Mouse (Mus musculus) left cerebral cortex, adult 2 months (tissue): ENCODE measurements around the gene Rnf111. TPM values are rescaled to one million over a fixed set of nuclear protein-coding genes. Genes with fewer than 3 reads are reported as not detected.

ENCODE experiments used
- DNase-seq, 2 experiments: peaks; one replicate each; pipeline ENCODE4 v3.0.0; 2021 to 2022; ENCODE audit warnings: low spot score in 2 of 2, mixed read lengths in 1 of 2; ENCODE audit errors: extremely low spot score in 1 of 2
- H3K27ac ChIP-seq: fragments of 200-600 bp; 2 replicates; pipeline ENCODE4 v1.8.1; 2022
- H3K4me3 ChIP-seq: fragments of 200-600 bp; 2 replicates; pipeline ENCODE4 v1.8.1; 2022
- CTCF ChIP-seq: fragments of 200-600 bp; IDR thresholded peaks from 2 replicates; pipeline ENCODE4 v1.8.1; 2022; ENCODE audit warnings: antibody characterized with exemption, mild to moderate bottlenecking, moderate library complexity
- intact Hi-C: fragments of 180-260 bp; cut with DNase I; formaldehyde crosslinking; loops from one replicate; pipeline ENCODE4 v1.15.1; 2025
- total RNA-seq, 2 experiments: library from RNA; stranded (reverse); gene quantifications; 2 replicates each; pipeline ENCODE4 v1.2.3; 2021

Gene Rnf111
- total RNA-seq, 2 experiments from 2014 or later = 40.4 to 46.2 TPM

DNA sequence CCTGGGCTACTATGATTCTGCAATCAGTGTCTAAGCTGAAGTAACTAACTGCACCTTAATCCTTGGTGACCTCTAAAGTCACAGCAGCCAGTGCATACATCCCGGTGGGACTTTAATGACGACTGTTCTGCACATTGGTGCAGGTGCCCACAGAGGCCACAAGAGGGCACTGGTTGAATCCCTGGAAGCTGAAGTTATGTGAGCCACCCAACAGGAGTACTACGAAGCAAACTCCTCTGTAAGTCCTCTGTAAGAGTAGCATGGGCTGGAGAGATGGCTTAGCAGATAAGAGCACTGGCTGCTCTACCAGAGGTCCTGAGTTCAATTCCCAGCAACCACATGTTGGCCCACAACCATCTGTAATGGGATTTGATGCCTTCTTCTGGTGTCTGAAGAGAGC, 87.1 kb downstream of the Rnf111 start:
- intact Hi-C loops = loop anchor here (10.0 kb wide), 1 partner anchor 658 kb away; no protein-coding TSS in a partner anchor
- no peak for DNase-seq
- TF ChIP-seq CTCF = peak; percentile 40
- Histone ChIP-seq H3K27ac (no peak overlapping the region), H3K4me3 (no peak overlapping the region)

DNA sequence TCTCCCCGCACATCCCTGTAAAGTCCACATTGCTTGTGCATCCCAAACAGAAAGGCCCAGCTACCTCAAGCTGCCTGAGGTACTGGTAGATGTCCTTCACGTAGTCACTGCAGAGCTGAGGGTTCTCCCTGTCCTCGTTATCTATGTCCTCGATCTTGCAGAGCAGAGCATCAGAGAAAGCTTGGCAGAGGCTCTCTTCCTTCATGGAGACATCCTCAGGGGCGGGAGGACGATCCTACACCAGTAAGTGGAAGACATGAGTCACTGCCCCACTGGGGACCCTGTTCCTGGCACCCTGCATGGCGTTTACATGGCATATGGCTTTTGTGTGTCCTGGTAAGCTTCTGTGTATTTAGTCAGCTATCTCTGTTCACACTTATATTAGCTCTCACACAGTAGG, 90.5 kb downstream of the Rnf111 start:
- Histone ChIP-seq H3K4me3 (no peak overlapping the region), H3K27ac (no peak overlapping the region)
- TF ChIP-seq CTCF = no peak
- no peak for DNase-seq
- intact Hi-C loops = loop anchor here (10.0 kb wide), 1 partner anchor 662 kb away; no protein-coding TSS in a partner anchor

DNA sequence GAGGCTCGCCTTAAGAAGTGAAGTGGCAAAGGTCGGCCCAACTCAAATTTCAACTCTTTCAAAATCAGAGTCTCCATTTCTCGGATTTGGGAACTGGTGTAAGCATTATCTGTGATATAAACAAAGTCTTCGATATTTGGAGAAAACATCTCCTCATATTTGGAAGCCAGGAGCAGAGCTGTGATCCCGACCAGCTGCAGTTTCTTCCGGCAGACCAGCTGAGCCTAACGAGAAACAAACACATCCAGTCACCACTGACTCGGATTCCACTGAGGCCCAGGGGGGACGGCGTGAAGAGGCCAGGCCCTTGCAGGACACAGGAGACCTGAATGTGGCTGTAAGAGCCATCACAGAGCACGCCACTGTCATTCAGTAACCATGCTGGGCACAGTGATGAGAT, 92.9 kb downstream of the Rnf111 start:
- TF ChIP-seq CTCF = no peak
- intact Hi-C loops = loop anchor here (10.0 kb wide), 1 partner anchor 664 kb away; no protein-coding TSS in a partner anchor
- no peak for DNase-seq

DNA sequence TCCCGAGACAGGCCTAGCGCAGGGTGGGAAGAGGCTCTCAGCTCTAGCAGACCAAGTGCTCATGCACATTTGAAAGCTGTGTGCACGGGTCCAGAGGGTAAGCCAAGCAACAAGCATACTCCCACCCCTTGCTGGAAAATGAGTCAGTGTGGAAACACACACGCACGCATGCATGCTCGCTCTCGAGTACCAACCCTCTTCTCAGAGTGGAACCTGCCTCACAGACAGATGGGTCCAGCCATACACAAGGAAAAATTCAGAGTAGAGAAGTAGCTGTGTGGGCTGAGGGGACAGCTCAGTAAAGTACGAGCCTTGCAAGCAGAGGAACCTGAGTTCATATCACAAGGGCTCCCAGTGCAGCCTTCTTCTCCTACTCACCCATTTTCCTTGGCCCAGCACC, 93.8 kb downstream of the Rnf111 start:
- intact Hi-C loops = loop anchor here (10.0 kb wide), 1 partner anchor 665 kb away; no protein-coding TSS in a partner anchor
- no peak for TF ChIP-seq CTCF
- no peak for DNase-seq

More for the DNA sequence above, 92.9 kb downstream of the Rnf111 start:
- Histone ChIP-seq H3K4me3 (no peak overlapping the region), H3K27ac (no peak overlapping the region)

DNA sequence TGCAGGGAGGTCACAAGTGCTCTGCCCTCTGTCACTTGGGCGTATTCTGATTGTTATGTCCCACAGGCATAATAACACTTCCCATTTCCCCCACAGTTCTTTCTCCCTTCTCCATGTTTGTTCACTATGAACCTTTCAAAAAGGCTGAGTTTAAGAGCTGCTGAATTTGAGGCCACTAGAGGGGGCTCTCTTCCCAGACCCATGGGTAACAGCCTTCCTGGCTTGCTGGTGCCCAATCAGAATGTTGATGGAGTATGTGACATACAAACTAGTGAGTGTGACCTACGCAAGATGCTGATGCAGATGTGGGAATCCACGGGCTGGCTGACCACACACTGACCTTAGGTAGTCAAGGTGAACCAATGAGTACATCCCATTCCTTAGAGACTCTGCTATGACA, 94.7 kb downstream of the Rnf111 start:
- intact Hi-C loops = no loop called here
- no peak overlapping the region for H3K4me3 ChIP-seq
- peak; percentile 60 for TF ChIP-seq CTCF
- DNase-seq = no peak
- H3K27ac ChIP-seq = no peak overlapping the region

More for the DNA sequence above, 93.8 kb downstream of the Rnf111 start:
- Histone ChIP-seq H3K27ac (no peak overlapping the region), H3K4me3 (no peak overlapping the region)

DNA sequence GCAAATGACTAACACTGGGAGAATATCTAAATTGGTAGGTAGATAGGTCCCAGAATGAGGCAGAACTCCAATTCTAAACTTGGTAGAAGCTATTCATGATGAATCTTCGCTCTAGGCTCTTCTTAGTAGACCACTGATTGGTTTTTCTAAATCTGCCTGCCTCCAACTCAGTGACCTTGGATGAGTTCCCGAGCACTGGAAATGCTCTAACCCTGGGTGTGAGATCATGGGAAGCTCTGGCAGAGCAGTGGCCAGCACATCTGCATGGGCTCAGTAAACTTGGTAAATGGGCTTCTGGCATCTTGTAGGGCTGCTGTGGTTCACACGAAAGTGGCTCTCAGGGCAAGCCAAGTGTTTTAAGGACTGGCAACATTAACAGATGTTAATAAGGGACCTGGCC, 96.9 kb downstream of the Rnf111 start:
- no peak for TF ChIP-seq CTCF
- intact Hi-C loops = no loop called here
- H3K4me3 ChIP-seq = no peak overlapping the region
- no peak for DNase-seq
- H3K27ac ChIP-seq = no peak overlapping the region

DNA sequence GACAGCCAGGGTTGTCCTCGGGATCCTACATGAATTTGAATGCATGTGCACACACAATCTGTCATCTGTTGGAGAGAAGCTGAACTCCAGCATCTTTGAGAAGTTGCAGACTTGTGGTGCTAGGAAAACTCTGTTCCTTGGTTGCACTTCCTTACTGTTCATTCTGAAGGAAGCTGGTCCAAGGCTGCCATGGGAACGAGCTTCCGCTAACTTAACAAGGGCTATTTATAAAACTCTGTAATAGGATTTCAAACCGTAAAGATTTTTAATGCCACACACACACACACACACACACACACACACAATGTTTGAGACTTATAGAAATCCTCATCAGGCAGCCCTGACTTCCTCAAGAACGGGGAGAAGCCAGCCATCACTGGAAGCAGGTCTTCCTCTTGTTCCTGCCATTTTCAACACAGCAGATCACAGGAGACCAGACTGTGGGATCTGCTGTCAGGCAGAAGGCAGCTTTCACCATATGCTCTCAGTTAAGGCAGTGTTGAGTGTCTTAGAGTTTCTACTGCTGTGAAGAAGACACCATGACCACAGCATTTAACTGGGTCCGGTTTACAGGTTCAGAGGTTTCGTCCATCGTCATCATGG, 101.5 kb downstream of the Rnf111 start:
- Histone ChIP-seq H3K4me3 (no peak overlapping the region), H3K27ac (peak overlapping the region; percentile 59)
- intact Hi-C loops = no loop called here
- TF ChIP-seq CTCF = no peak
- DNase-seq = peak in 1 of 2 experiments; percentile 22

DNA sequence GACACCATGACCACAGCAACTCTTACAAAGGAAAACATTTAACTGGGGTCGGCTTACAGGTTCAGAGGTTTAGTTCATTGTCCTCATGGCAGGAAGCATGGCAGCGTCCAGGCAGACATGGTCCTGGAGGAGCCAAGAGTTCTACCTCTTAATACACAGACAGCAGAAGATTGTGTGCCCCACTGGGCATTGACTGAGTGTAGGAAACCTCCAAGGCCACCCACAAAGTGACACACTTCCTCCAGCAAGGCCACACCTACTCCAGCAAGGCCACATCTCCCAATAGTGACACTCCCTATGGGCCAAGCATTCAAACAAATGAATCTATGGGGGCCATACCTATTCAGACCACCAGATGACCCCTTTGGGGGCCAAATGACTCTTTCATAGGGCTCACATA, 107.4 kb downstream of the Rnf111 start:
- Histone ChIP-seq H3K27ac (no peak overlapping the region), H3K4me3 (no peak overlapping the region)
- no peak for TF ChIP-seq CTCF
- intact Hi-C loops = no loop called here
- no peak for DNase-seq

DNA sequence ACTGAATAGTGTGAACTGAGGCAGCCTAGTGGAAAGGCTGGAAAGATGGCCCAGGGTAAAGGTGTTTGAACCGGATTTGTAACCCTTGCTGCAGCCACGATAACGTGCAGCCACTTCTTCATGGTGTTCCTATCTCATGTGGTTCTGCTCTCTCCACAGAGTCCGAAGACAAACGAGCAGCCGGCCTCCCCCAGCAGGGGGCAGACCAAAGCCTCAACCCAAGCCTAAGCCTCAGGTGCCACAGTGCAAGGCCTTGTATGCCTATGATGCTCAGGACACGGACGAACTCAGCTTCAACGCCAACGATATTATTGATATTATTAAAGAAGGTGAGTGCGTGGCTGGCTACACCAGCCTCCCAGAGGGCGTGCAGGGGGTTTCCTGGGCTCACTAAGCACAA, 107.9 kb downstream of the Rnf111 start:
- peak in 1 of 2 experiments; percentile 33 for DNase-seq
- Histone ChIP-seq H3K27ac (no peak overlapping the region), H3K4me3 (no peak overlapping the region)
- peak; percentile 47 for TF ChIP-seq CTCF
- intact Hi-C loops = no loop called here

DNA sequence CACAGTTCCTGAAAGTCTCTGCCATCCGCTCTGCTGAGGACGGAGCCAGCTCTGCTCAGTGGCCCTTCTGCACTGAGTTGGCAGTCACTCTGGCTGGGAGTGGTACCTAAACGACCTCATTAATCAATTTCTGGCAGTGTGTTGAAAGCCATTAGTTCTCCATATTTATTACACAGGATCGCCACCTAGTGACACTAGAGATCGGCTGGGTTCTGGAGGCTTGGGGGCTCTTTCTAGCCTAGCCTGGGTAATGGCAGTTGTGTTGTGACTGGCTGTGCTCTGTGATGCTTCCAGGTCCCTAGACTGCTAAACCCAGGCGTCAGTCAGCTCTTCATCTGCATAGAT, 111.0 kb downstream of the Rnf111 start:
- peak; percentile 41 to 48 for DNase-seq
- Histone ChIP-seq H3K27ac (no peak overlapping the region), H3K4me3 (no peak overlapping the region)
- intact Hi-C loops = loop anchor here (2.0 to 5.0 kb wide), 3 partner anchors 185 to 375 kb away; partner anchors contain the start of gene Myo1e
- peak; percentile 69 for TF ChIP-seq CTCF

DNA sequence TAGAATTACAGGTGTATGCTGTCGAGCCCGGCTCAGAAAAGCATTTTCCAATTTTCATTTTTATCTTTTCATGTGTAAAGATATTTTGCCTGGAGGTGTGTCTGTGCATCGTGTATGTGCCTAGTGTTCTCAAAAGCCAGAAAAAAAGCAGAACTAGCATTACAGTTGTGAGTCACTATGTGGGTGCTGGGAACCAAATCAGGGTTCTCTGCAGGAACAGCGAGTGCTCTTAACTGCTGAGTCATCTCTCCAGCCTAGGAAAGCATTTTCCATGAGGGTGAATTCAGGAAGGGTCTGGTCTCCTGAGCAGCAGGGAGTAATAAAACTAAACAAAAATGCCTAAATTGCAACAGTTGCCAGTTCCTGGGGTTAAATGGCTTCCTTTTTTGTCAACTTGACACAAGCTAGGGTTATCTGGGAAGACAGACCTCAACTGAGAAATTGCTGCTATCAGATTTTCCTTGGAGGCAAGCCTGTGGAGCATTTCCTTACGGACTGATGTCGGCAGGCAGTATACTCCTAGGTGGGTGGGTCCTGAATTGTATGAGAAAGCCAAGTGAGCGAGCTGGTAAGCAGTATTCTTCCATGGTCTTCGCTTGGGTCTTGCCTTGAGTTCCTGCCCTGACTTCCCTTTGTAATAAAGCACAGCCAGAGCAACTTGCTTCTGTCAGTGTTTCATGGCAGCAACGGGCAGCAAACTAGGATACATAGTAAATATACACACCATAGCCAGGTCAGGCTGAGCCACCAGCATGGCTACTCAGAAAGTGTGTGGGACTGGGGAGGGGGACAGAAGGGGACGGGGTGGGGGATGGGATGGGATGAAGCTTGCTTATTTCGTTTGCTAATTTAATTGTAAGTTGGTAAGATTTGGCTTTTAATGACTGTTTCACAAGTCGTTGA, 111.6 kb downstream of the Rnf111 start:
- DNase-seq = no peak
- intact Hi-C loops = loop anchor here (2.0 to 5.0 kb wide), 3 partner anchors 185 to 375 kb away; partner anchors contain the start of gene Myo1e
- Histone ChIP-seq H3K27ac (no peak overlapping the region), H3K4me3 (no peak overlapping the region)
- TF ChIP-seq CTCF = no peak

DNA sequence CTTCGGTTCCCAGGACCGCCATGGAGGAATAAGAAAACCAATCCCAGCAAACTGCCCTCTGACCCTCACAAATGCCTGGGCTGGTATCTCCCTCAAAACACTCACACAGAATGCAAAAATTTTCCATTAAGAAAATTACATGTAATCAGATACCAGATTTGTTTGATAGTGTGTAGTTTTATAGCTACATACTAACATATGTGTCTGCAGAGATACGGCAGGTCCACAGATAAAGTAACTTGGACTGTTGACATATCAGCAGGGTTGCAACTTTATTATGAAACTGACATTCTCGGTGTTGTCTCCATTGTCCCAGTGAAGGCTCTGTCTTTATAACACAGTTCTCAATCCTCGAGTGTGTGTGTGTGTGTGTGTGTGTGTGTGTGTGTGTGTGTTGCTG, 112.5 kb downstream of the Rnf111 start:
- no peak overlapping the region for H3K4me3 ChIP-seq
- no peak for DNase-seq
- intact Hi-C loops = loop anchor here (5.0 kb wide), 2 partner anchors 184 to 374 kb away; partner anchors contain the start of gene Myo1e
- no peak for TF ChIP-seq CTCF
- no peak overlapping the region for H3K27ac ChIP-seq
